Mouse (Mus musculus) hematopoietic stem cell, adult 5-6 weeks (primary cell): ENCODE measurements around the gene Cd300c2. TPM values are rescaled to one million over a fixed set of nuclear protein-coding genes. Genes with fewer than 3 reads are reported as not detected.
"Not testable (repeated sequence)": the region's sequence is repeated elsewhere in the genome, so short reads cannot be mapped to it uniquely, and the experiment has no call there.

ENCODE experiments used
- ATAC-seq, 2 experiments: fragments of 125-278 bp in 1 of 2; replicated peaks in 1 of 2; 2 replicates each; pipeline ENCODE4 v1.8.0; 2016 to 2017; ENCODE audit warnings: inconsistent platforms in 2 of 2, mild to moderate bottlenecking in 2 of 2, moderate number of reproducible peaks in 2 of 2, low read depth in 1 of 2, moderate TSS enrichment in 1 of 2; ENCODE audit not compliant: low FRiP score in 2 of 2, poor library complexity in 2 of 2, severe bottlenecking in 2 of 2, insufficient read depth in 1 of 2, low TSS enrichment in 1 of 2
- total RNA-seq: library from RNA; stranded (forward); fragments of 172-1452, 232-1000 nt; gene quantifications from 2 replicates; pipeline ENCODE4 v1.2.3, GENCODE M21; 2017

Gene Cd300c2
- total RNA-seq = 3.1 and 4.4 TPM in 2 replicates

- peak; percentile 42 to 44 for ATAC-seq
These were observed at the start of gene Cd300c2 for GRCm38 (mm10) chr11:115001474-115002040. Gene Cd300c2, minus strand, starts transcription at chr11:115001880.

- no peak; a peak in 1 of 4 replicates for ATAC-seq
These were observed 47.7 kb upstream of the Cd300c2 start for GRCm38 (mm10) chr11:115049282-115049895.

GRCm38 (mm10) chr11:115048259-115048658 lies 46.6 kb upstream of the Cd300c2 start, which contains the start of gene Cd300ld3:
Gene Cd300ld3, minus strand, starts transcription at chr11:115048409.
- no peak for ATAC-seq

GRCm38 (mm10) chr11:115037669-115038068 lies 36.0 kb upstream of the Cd300c2 start, which contains the start of gene Cd300ld5:
Gene Cd300ld5, minus strand, starts transcription at chr11:115037769.
- not testable (repeated sequence) for ATAC-seq

GRCm38 (mm10) chr11:115026912-115027311 lies 25.2 kb upstream of the Cd300c2 start, which contains the start of gene Cd300ld4:
Gene Cd300ld4, minus strand, starts transcription at chr11:115027012.
- not testable (repeated sequence) for ATAC-seq

GRCm38 (mm10) chr11:115016093-115016492 lies 14.4 kb upstream of the Cd300c2 start, which contains the start of gene Cd300ld2:
Gene Cd300ld2, minus strand, starts transcription at chr11:115016193.
- ATAC-seq = not testable (repeated sequence)

GRCm38 (mm10) chr11:115004070-115004469 lies 2.4 kb upstream of the Cd300c2 start:
- ATAC-seq = peak; percentile 75 to 83

GRCm38 (mm10) chr11:114989793-114990192 lies 11.9 kb downstream of the Cd300c2 start, which contains the start of gene Cd300ld:
Gene Cd300ld, minus strand, starts transcription at chr11:114989922.
- peak in 1 of 2 experiments; percentile 48; a peak in 1 of 4 replicates for ATAC-seq

GRCm38 (mm10) chr11:114981866-114982265 lies 19.8 kb downstream of the Cd300c2 start:
- ATAC-seq = no peak

GRCm38 (mm10) chr11:114972726-114973125 lies 29.0 kb downstream of the Cd300c2 start:
- ATAC-seq = no peak

- ATAC-seq = peak; percentile 68
These were observed 32.9 kb downstream of the Cd300c2 start, which contains the start of gene Cd300c for GRCm38 (mm10) chr11:114968752-114969207. Gene Cd300c, minus strand, starts transcription at chr11:114969157.

- ATAC-seq = peak; percentile 68 to 70
These were observed 36.4 kb downstream of the Cd300c2 start for GRCm38 (mm10) chr11:114965182-114965828.

- peak; percentile 46 to 61; a peak in 3 of 4 replicates for ATAC-seq
These were observed 41.3 kb downstream of the Cd300c2 start for GRCm38 (mm10) chr11:114960369-114960768.

Other genes starting within 250 kb of the Cd300c2 start
- 1.9 and 2.0 TPM in 2 replicates for gene Kif19a, start 236.5 kb downstream of the Cd300c2 start, total RNA-seq
- gene Btbd17, start 205.9 kb downstream of the Cd300c2 start, total RNA-seq = not detected in 2 replicates
- not detected in 2 replicates for gene Gpr142, start 203.0 kb downstream of the Cd300c2 start, total RNA-seq
- not detected in 2 replicates for gene Gprc5c, start 150.7 kb downstream of the Cd300c2 start, total RNA-seq
- gene Cd300a, start 111.8 kb downstream of the Cd300c2 start, total RNA-seq = 10.7 and 19.2 TPM in 2 replicates
- gene Cd300lb, start 67.5 kb downstream of the Cd300c2 start, total RNA-seq = 3.5 and 16.8 TPM in 2 replicates
- gene Cd300c, start 32.7 kb downstream of the Cd300c2 start, total RNA-seq = not detected in 2 replicates
- gene Cd300ld, start 12.0 kb downstream of the Cd300c2 start, total RNA-seq = 0.99 and 4.9 TPM in 2 replicates
- gene Cd300ld2, start 14.3 kb upstream of the Cd300c2 start, total RNA-seq = not detected in 2 replicates
- not detected in 2 replicates for gene Cd300ld4, start 25.1 kb upstream of the Cd300c2 start, total RNA-seq
- not detected in 2 replicates for gene Cd300ld5, start 35.9 kb upstream of the Cd300c2 start, total RNA-seq
- 2.3 TPM in 1 of 2 replicates, not detected in the other for gene Cd300ld3, start 46.5 kb upstream of the Cd300c2 start, total RNA-seq
- 0.94 TPM in 1 of 2 replicates, not detected in the other for gene Cd300e, start 60.3 kb upstream of the Cd300c2 start, total RNA-seq
- gene Rab37, start 89.6 kb upstream of the Cd300c2 start, total RNA-seq = 79.7 TPM in 2 replicates
- gene Cd300lf, start 132.1 kb upstream of the Cd300c2 start, total RNA-seq = 3.9 and 5.4 TPM in 2 replicates
- 70.5 and 71.1 TPM in 2 replicates for gene Slc9a3r1, start 161.5 kb upstream of the Cd300c2 start, total RNA-seq
- gene Tmem104, start 185.6 kb upstream of the Cd300c2 start, total RNA-seq = 3.5 and 4.0 TPM in 2 replicates
- 26.6 and 42.7 TPM in 2 replicates for gene Nat9, start 186.0 kb upstream of the Cd300c2 start, total RNA-seq